Mouse (Mus musculus) embryonic fibroblast, embryonic 13.5 days (primary cell): Measurements from ENCODE around the gene Stk38l.

Experiments
- CTCF ChIP-seq: IDR thresholded peaks from 2 replicates; pipeline ENCODE4 v1.5.1; 2011; ENCODE audit warnings: mild to moderate bottlenecking, control low read depth, low read length, moderate library complexity, borderline replicate concordance; ENCODE audit not compliant: insufficient read depth
- POLR2A ChIP-seq: IDR thresholded peaks from 2 replicates; pipeline ENCODE4 v1.6.1; 2011; ENCODE audit warnings: low read depth, mild to moderate bottlenecking, control low read depth, low read length, moderate library complexity

DNA sequence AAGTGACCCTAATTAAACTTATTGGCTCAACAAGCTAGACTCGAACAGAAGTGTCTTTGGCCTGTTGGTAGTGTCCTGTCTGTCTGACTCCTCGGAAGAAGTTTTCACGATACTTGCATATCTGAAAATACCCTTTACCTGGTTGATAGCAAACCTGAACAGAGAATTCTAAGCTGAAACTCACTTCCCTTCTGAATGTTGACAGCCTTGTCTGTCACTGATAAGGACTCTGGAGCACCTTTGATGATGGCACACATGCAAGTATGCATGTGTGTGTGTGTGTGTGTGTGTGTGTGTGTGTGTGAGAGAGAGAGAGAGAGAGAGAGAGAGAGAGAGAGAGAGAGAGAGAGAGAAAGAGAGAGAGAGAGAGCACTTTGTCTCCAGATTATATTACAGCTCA is 21.4 kb upstream of the Stk38l start:
- no peak for TF ChIP-seq POLR2A
- TF ChIP-seq CTCF = no peak
